Mouse (Mus musculus): ENCODE data around the gene Sec61g.
"Not testable (repeated sequence)": the region's sequence is repeated elsewhere in the genome, so short reads cannot be mapped to it uniquely, and the experiment has no call there.

The Sec61g gene

GRCm38 (mm10) chr11:16508052-16508654, at the start of gene Sec61g:
Gene Sec61g (minus strand): TSS chr11:16508484.
- DNase-seq (ENCODE audit: low spot score in 2 of 2) = peak; percentile 97

- no peak for DNase-seq (ENCODE audit: low spot score in 2 of 2)
Measured at GRCm38 (mm10) chr11:16546421-16547163, 38.3 kb upstream of the Sec61g start.

- DNase-seq (ENCODE audit: low spot score in 2 of 2) = no peak
Measured at GRCm38 (mm10) chr11:16537379-16537778, 29.1 kb upstream of the Sec61g start.

GRCm38 (mm10) chr11:16534582-16535553, 26.6 kb upstream of the Sec61g start:
- DNase-seq (ENCODE audit: low spot score in 2 of 2) = no peak

GRCm38 (mm10) chr11:16532877-16533276, 24.6 kb upstream of the Sec61g start:
- DNase-seq (ENCODE audit: low spot score in 2 of 2) = no peak

GRCm38 (mm10) chr11:16528909-16529308, 20.6 kb upstream of the Sec61g start:
- DNase-seq (ENCODE audit: low spot score in 2 of 2) = no peak

GRCm38 (mm10) chr11:16528391-16528790, 20.1 kb upstream of the Sec61g start:
- no peak for DNase-seq (ENCODE audit: low spot score in 2 of 2)

- DNase-seq (ENCODE audit: low spot score in 2 of 2) = no peak
Measured at GRCm38 (mm10) chr11:16527743-16528142, 19.5 kb upstream of the Sec61g start.

GRCm38 (mm10) chr11:16526467-16526866, 18.2 kb upstream of the Sec61g start:
- no peak for DNase-seq (ENCODE audit: low spot score in 2 of 2)

GRCm38 (mm10) chr11:16525724-16526123, 17.4 kb upstream of the Sec61g start:
- no peak for DNase-seq (ENCODE audit: low spot score in 2 of 2)

- DNase-seq (ENCODE audit: low spot score in 2 of 2) = peak; percentile 36 to 44
Measured at GRCm38 (mm10) chr11:16524917-16525640, 16.8 kb upstream of the Sec61g start.

GRCm38 (mm10) chr11:16515081-16515480, 6.8 kb upstream of the Sec61g start:
- not testable (repeated sequence) for DNase-seq (ENCODE audit: low spot score in 2 of 2)

GRCm38 (mm10) chr11:16514221-16514620, 5.9 kb upstream of the Sec61g start:
- not testable (repeated sequence) for DNase-seq (ENCODE audit: low spot score in 2 of 2)

GRCm38 (mm10) chr11:16507385-16508051, 766 bp downstream of the Sec61g start:
- no peak for DNase-seq (ENCODE audit: low spot score in 2 of 2)

- no peak for DNase-seq (ENCODE audit: low spot score in 2 of 2)
Measured at GRCm38 (mm10) chr11:16505999-16506398, 2.3 kb downstream of the Sec61g start.

GRCm38 (mm10) chr11:16503150-16503549, 5.1 kb downstream of the Sec61g start:
- no peak for DNase-seq (ENCODE audit: low spot score in 2 of 2)

- DNase-seq (ENCODE audit: low spot score in 2 of 2) = no peak
Measured at GRCm38 (mm10) chr11:16502744-16503143, 5.5 kb downstream of the Sec61g start.

- DNase-seq (ENCODE audit: low spot score in 2 of 2) = peak; percentile 39 to 42
Measured at GRCm38 (mm10) chr11:16498756-16499680, 9.3 kb downstream of the Sec61g start.

Data from right cerebral cortex, postnatal 10 days (tissue).